ENCODE assay signal across 32 mouse cellular contexts in genomic region chr10:16633236-16633635, GRCm38 (mm10).
"Had no signal": no experiment of that assay in that cellular context is flagged by ENCODE, and none has a peak within 500 bp of the region (broad histone marks: within the 10 kb centered on the region; RNA-seq: fewer than 3 reads in every experiment).

No protein-coding gene starts in this region.

- H3K9ac ChIP-seq: limb, embryonic 12.5 days; limb, embryonic 13.5 days; limb, embryonic 15.5 days; liver, embryonic 12.5 days; liver, embryonic 13.5 days; liver, embryonic 14.5 days; liver, embryonic 15.5 days; liver, postnatal 0 days; lung, embryonic 14.5 days; lung, embryonic 15.5 days; midbrain, embryonic 12.5 days; midbrain, embryonic 13.5 days; midbrain, embryonic 15.5 days; neural tube, embryonic 12.5 days had no signal

- H3K4me3 ChIP-seq: limb, embryonic 10.5 days; limb, embryonic 12.5 days; limb, embryonic 13.5 days; limb, embryonic 15.5 days; liver, embryonic 12.5 days; liver, embryonic 13.5 days; liver, embryonic 15.5 days; lung, embryonic 15.5 days; megakaryocyte, embryonic 14.5 days; midbrain, embryonic 10.5 days; midbrain, embryonic 12.5 days; midbrain, embryonic 13.5 days; midbrain, embryonic 15.5 days; myocyte; neural tube, embryonic 12.5 days had no signal

- DNase-seq: left cerebral cortex, postnatal 4 days; liver; liver, embryonic 13.5 days; liver, postnatal 0 days; lung, adult 18-20 months; lung, adult 2 months; lung, embryonic 14.5 days; lung, postnatal 10 days; lung, postnatal 14 days; lung, postnatal 36 days; lung, postnatal 4 days; midbrain, embryonic 14.5 days had no signal

- H3K9me3 ChIP-seq: limb, embryonic 10.5 days; limb, embryonic 12.5 days; limb, embryonic 13.5 days; limb, embryonic 15.5 days; liver, embryonic 12.5 days; liver, embryonic 13.5 days; liver, embryonic 15.5 days; lung, embryonic 15.5 days; megakaryocyte, embryonic 14.5 days; midbrain, embryonic 10.5 days; midbrain, embryonic 12.5 days; midbrain, embryonic 13.5 days; midbrain, embryonic 15.5 days; neural tube, embryonic 12.5 days had no signal

- H3K4me2 ChIP-seq: limb, embryonic 12.5 days; limb, embryonic 13.5 days; limb, embryonic 15.5 days; liver, embryonic 11.5 days; liver, embryonic 12.5 days; liver, embryonic 13.5 days; liver, embryonic 15.5 days; lung, embryonic 14.5 days; lung, embryonic 15.5 days; midbrain, embryonic 11.5 days; midbrain, embryonic 12.5 days; midbrain, embryonic 13.5 days; midbrain, embryonic 15.5 days; neural tube, embryonic 12.5 days had no signal

- H3K27me3 ChIP-seq: limb, embryonic 12.5 days; limb, embryonic 13.5 days; limb, embryonic 15.5 days; liver, embryonic 12.5 days; liver, embryonic 13.5 days; liver, embryonic 15.5 days; lung, embryonic 15.5 days; megakaryocyte, embryonic 14.5 days; midbrain, embryonic 12.5 days; midbrain, embryonic 13.5 days; midbrain, embryonic 15.5 days; neural tube, embryonic 12.5 days had no signal

- H3K4me1 ChIP-seq: limb, embryonic 10.5 days; limb, embryonic 12.5 days; limb, embryonic 13.5 days; limb, embryonic 15.5 days; liver, embryonic 13.5 days; liver, embryonic 15.5 days; lung, embryonic 15.5 days; midbrain, embryonic 12.5 days; midbrain, embryonic 15.5 days; neural tube, embryonic 12.5 days had no signal

- ATAC-seq: liver, embryonic 12.5 days; liver, postnatal 0 days; lung, postnatal 0 days; midbrain, embryonic 13.5 days; midbrain, embryonic 15.5 days; midbrain, embryonic 16.5 days had no signal

- H3K36me3 ChIP-seq: limb, embryonic 10.5 days; limb, embryonic 12.5 days; limb, embryonic 13.5 days; limb, embryonic 15.5 days; liver, embryonic 12.5 days; liver, embryonic 13.5 days; liver, embryonic 15.5 days; lung, embryonic 15.5 days; midbrain, embryonic 10.5 days; midbrain, embryonic 12.5 days; midbrain, embryonic 13.5 days; midbrain, embryonic 15.5 days; neural tube, embryonic 12.5 days had no signal

- H3K27ac ChIP-seq: limb, embryonic 10.5 days; limb, embryonic 12.5 days; limb, embryonic 13.5 days; limb, embryonic 15.5 days; liver, embryonic 12.5 days; liver, embryonic 13.5 days; liver, embryonic 14.5 days; liver, embryonic 15.5 days; lung, embryonic 15.5 days; macrophage; midbrain, embryonic 10.5 days; midbrain, embryonic 12.5 days; midbrain, embryonic 13.5 days; midbrain, embryonic 15.5 days; neural tube, embryonic 12.5 days had no signal
